Mouse (Mus musculus) cerebellum, adult 2 months (tissue): Measurements from ENCODE around the gene Ubd. TPM values are rescaled to one million over a fixed set of nuclear protein-coding genes. Genes with fewer than 3 reads are reported as not detected.
"Not testable (repeated sequence)": the region's sequence is repeated elsewhere in the genome, so short reads cannot be mapped to it uniquely, and the experiment has no call there.

Experiments used
- DNase-seq, 2 experiments: peaks; one replicate each; pipeline ENCODE4 v3.0.0; 2021
- H3K27ac ChIP-seq: fragments of 200-500 bp; 2 replicates; pipeline ENCODE4 v1.5.1; 2012; ENCODE audit warnings: low read length, control low read depth, inconsistent platforms; ENCODE audit not compliant: insufficient read depth
- H3K27me3 ChIP-seq: fragments of 200-500 bp; 2 replicates; pipeline ENCODE4 v1.6.1; 2012; ENCODE audit warnings: inconsistent platforms, mild to moderate bottlenecking, low read length, moderate library complexity; ENCODE audit not compliant: control insufficient read depth, insufficient read depth
- H3K4me1 ChIP-seq: fragments of 200-500 bp; 2 replicates; pipeline ENCODE4 v1.6.1; 2011; ENCODE audit warnings: low read length; ENCODE audit not compliant: control insufficient read depth, insufficient read depth
- H3K4me3 ChIP-seq: fragments of 200-500 bp; replicated peaks from 2 replicates; pipeline ENCODE3; 2011; ENCODE audit warnings: mild to moderate bottlenecking, low read depth, low read length, control low read depth; ENCODE audit not compliant: insufficient read depth
- CTCF ChIP-seq: fragments of 200-500 bp; IDR thresholded peaks from 2 replicates; pipeline ENCODE4 v1.5.1; 2011; ENCODE audit warnings: low read depth, mild to moderate bottlenecking, control low read depth, low read length, moderate library complexity, borderline replicate concordance; ENCODE audit not compliant: insufficient read depth
- POLR2A ChIP-seq: fragments of 200-500 bp; IDR thresholded peaks from 2 replicates; pipeline ENCODE4 v1.6.1; 2011; ENCODE audit warnings: low read length, control low read depth, borderline replicate concordance; ENCODE audit not compliant: insufficient read depth
- WGBS: fragments of 180-500 bp; shearing (Covaris S2); methylation state at CpG from one replicate; pipeline ENCODE4 v1.1.7; 2018; 5-methylcytosine and 5-hydroxymethylcytosine counted together
- polyA plus RNA-seq: library from polyadenylated mRNA; depleted of rRNA; stranded (reverse); fragments of >200 nt; gene quantifications from 2 replicates; pipeline ENCODE4 v1.2.3, GENCODE M21; 2012; rRNA removed

The Ubd gene
- polyA plus RNA-seq, 1 experiment, result not detected

DNA sequence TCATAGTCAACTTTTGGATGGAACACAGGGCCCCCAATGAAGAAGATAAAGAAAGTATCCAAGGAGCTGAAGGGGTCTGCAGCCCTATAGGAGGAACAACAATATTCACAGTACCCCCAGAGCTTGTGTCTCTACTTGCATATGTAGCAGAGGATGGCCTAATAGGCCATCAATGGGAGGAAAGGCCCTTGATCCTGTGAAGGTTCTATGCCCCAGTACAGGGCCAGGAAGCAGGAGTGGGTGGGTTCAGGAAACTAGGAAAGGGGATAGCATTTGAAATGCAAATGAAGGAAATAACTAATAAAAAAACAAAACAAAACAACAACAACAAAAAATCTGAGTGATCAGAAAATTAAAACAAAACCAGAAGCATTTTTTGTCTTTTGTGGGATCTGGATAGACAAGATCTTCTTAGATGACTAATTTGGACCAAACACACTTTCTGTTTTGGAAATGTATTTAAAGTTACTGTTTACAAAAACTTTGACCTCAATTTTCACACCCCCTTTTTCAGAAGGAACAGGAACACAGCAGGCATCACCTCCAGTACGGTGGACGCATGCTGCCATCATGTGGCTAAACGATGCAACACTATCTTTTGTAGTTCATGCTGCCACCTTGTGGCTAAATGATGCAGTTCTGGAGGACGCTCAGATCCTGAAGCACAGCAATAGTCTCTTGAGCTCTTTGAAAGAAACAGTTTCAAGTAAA, 9.7 kb downstream of the Ubd start:
- TF ChIP-seq CTCF (peak; percentile 100), POLR2A (no peak)
- Histone ChIP-seq H3K27ac (no peak overlapping the region), H3K4me3 (no peak overlapping the region), H3K27me3 (no peaks in the 10 kb centered on the region), H3K4me1 (no peaks in the 10 kb centered on the region)
- peak; percentile 65 to 76 for DNase-seq
- 0% methylated on average over 4 of the region's 4 CpGs for WGBS

DNA sequence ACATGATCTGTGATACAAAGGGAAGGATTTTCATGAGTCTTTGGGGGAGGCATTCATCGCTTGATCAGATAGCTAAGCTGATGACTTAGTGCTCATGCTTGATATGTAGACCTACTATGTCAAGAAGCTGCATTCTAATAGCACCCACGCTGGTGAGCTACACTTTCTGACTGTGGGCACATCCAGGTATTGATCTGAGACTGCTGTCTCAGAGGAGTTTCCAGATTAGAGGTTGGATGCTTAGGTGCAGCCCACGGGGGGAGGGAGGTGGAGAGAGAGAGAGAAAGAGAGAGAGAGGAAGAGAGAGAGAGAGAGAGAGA, 10.2 kb downstream of the Ubd start:
- no peaks in the 10 kb centered on the region for H3K4me1 ChIP-seq

DNA sequence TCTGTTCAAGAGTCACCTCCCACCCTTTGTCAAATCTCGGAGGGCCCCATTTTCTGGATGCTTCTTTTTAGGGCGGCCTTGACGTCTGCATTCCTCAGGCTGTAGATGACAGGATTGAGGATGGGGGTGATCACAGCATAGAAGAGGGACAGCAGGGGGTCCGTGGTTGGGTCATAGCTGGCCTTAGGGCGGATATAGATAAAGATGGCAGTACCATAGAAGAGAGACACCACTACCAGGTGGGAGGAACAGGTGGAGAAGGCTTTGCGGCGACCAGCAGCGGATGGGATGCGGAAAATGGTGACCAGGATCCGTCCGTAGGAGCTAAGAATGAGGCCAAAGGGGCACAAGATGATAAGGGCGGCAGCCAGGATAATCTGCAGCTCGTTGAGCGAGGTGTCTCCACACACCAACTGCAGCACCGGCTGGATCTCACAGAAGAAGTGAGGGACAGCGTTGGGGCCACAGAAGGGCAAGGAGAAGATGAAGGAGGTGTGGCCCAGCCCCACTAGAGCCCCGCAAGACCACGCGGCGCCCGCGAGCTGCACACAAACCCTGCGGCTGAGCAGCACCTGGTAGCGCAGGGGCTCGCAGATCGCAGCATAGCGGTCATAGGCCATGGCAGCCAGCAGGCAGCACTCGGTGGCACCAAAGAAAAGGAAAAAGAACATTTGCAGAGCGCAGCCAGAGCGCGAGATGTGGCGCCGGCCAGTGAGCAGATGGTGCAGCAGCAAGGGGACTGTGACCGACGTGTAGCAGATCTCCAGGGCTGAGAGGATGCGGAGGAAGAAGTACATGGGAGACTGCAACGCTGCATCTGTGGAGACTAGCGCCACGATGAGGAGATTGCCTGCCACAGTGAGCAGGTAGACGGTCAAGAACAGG, 17.4 kb downstream of the Ubd start:
- WGBS, result 16% methylated on average over 40 of the region's 40 CpGs
- no peak overlapping the region for H3K27ac ChIP-seq
- DNase-seq, result peak; percentile 11 to 28
- H3K4me1 ChIP-seq, result 0 out of 2 replicates have a peak, but pooled peaks cover 3% of the 10 kb centered on the region
- no peak overlapping the region for H3K4me3 ChIP-seq
- TF ChIP-seq POLR2A, result no peak
- no peak for TF ChIP-seq CTCF
- no peaks in the 10 kb centered on the region for H3K27me3 ChIP-seq

More for the DNA sequence above, 10.2 kb downstream of the Ubd start:
- no peaks in the 10 kb centered on the region for H3K27me3 ChIP-seq
- H3K27ac ChIP-seq, result no peak overlapping the region
- 24% methylated on average over 3 of the region's 3 CpGs for WGBS
- H3K4me3 ChIP-seq, result no peak overlapping the region
- no peak for TF ChIP-seq POLR2A
- no peak for TF ChIP-seq CTCF
- DNase-seq, result no peak

DNA sequence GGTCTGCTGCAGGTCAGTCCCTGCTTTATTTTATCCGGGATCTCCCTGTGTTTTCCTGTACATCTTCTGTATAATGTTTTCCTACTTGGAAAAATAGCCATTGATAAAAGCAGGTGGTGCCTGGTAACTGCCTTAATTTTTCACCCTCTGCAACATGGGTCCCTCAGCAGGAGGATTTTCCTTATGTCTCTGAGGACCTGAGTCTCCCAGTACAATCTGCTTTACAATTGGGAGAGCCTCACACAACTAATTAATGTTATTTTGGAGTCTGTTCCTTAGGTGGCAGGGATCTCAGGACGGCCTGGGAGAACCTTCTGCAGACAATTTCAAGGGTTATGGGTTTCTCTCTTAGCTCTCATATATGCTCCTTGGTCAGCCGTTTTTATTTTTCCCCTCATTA, 19.3 kb downstream of the Ubd start, which contains the start of gene Olfr95:
Olfr95 (minus strand) TSS at position 101 of the 400 bp plus-strand sequence.
- DNase-seq, result no peak
- Histone ChIP-seq H3K4me3 (no peak within 1 kb of the TSS), H3K27me3 (no peaks in the 10 kb centered on the region), H3K4me1 (0 out of 2 replicates have a peak, but pooled peaks cover 3% of the 10 kb centered on the region), H3K27ac (no peak within 1 kb of the TSS)
- WGBS, result 77% methylated on average over 3 of the region's 3 CpGs
- TF ChIP-seq POLR2A, result no peak
- no peak for TF ChIP-seq CTCF

DNA sequence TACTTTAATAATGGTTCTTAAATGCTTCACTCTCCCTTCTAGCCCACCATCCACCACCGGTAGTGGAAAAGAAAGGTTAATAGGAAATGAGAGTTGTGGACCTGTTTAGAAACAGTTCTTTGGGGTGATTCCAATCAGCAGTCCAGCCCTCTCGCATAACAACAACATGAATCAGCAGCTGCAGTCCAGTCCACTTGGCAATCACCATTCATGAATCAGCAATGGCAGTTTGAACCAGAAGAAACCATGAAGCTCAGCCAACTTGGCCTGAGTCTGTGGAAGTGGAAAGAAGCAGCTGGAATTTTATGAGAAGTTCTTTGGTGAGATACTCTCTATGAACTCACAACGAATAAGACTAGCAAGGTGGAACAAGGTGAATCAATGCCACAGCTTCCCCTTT, 24.8 kb downstream of the Ubd start:
- Histone ChIP-seq H3K27me3 (no peaks in the 10 kb centered on the region), H3K27ac (no peak overlapping the region), H3K4me3 (no peak overlapping the region), H3K4me1 (no peaks in the 10 kb centered on the region)
- DNase-seq, result no peak
- TF ChIP-seq CTCF (no peak), POLR2A (no peak)
- 61% methylated on average over 3 of the region's 3 CpGs for WGBS

DNA sequence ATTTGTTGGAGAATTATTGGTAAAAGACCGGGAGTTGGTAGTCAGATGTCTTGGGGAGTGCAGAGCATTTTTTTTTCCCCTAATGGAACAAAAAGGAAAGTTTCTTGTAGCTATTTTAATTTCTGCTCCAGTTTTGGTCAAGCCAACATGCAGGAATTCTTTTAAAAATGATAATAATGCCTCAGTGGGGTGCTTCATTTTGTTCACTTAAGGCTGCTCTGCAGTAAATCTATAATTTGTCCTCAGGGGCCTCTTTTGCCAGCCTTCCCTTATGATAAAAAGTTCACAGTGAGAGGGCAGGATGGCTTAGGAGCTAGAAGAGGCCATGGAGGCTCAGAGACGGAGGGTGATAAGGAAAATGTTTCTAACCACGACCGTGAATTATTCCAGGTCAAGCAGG, 26.2 kb downstream of the Ubd start, which contains the start of gene Olfr96:
Olfr96 (plus strand) TSS at position 301 of the 400 bp plus-strand sequence.
- H3K4me3 ChIP-seq, result no peak within 1 kb of the TSS
- DNase-seq, result no peak
- WGBS, result 51% methylated on average over 4 of the region's 4 CpGs
- H3K4me1 ChIP-seq, result no peaks in the 10 kb centered on the region
- TF ChIP-seq CTCF, result no peak
- no peak for TF ChIP-seq POLR2A
- H3K27ac ChIP-seq, result no peak within 1 kb of the TSS
- H3K27me3 ChIP-seq, result no peaks in the 10 kb centered on the region

DNA sequence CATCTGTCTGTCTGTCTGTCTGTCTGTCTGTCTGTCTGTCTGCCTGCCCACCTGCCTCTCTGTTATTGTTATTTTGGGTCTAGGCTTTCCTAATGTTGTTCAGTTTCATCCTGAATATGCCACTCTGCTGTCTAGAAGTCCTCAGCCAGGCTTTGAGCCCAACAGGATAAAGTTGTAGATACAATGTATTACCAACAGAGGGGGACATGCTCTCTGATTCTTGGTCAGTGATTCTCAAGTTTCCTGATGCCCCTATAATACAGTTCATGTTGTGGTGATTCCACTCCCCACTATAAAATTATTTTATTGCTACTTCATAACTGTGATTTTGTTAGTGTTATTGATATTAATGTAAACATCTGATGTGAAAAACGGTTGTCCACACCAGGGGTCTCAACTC, 28.2 kb downstream of the Ubd start:
- H3K27ac ChIP-seq, result no peak overlapping the region
- no peak for DNase-seq
- no peaks in the 10 kb centered on the region for H3K27me3 ChIP-seq
- 31% methylated on average over 1 of the region's 1 CpGs for whole genome bisulfite sequencing
- TF ChIP-seq POLR2A (no peak), CTCF (no peak)
- H3K4me1 ChIP-seq, result no peaks in the 10 kb centered on the region
- no peak overlapping the region for H3K4me3 ChIP-seq

DNA sequence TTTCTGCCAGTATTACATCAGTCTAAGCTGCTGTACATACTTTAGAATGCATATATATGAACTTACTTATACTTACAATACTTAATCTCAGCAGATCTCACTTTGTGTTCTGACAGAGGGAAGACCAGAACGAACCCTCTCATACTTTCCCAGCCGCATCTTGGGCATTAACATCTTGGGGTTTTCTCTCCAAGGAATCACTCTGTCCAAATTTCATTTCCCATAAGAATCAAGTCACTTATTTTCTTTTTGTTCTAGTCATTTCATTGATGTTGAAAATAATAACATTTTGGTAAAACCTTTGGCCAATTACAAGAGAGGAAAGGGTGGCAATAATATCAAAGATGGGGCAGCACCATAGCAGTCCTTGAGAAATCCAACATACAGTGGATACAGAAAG, 43.5 kb downstream of the Ubd start, which contains the start of gene Olfr97:
Olfr97 (minus strand) TSS at position 101 of the 400 bp plus-strand sequence.
- not testable (repeated sequence) for H3K4me3 ChIP-seq, DNase-seq, H3K27me3 ChIP-seq, H3K27ac ChIP-seq, H3K4me1 ChIP-seq
- 86% methylated on average over 2 of the region's 2 CpGs for WGBS

DNA sequence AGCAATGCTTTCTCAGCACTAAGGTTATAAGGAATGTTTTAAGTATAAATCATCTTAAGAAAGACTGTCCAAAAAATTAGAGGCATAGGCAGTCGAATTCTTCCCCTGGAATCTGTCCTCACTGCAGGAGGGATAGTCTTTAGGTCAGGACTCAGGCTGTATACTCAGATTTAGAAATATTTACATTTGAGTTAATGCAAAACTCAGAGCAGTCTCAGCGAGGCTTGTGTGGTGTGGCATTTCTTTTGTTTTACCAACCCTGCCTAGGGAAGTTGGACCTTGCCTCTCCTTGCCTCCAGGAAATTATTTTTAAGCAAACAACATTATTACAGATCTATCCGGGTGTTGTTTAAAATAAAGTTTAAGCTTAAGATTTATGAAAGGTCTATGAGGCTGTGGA, 48.5 kb downstream of the Ubd start:
- H3K27ac ChIP-seq, result no peak overlapping the region
- WGBS, result 56% methylated on average over 3 of the region's 3 CpGs

More for the DNA sequence above, 48.5 kb downstream of the Ubd start:
- no peaks in the 10 kb centered on the region for H3K4me1 ChIP-seq
- no peak for TF ChIP-seq POLR2A
- TF ChIP-seq CTCF, result no peak
- no peak for DNase-seq
- no peaks in the 10 kb centered on the region for H3K27me3 ChIP-seq
- H3K4me3 ChIP-seq, result no peak overlapping the region

Other genes starting within 250 kb of the Ubd start
- gene Ppp1r11, start 242.2 kb upstream of the Ubd start, polyA plus RNA-seq, result 196 and 206 TPM in 2 replicates
- gene Znrd1, start 235.3 kb upstream of the Ubd start, polyA plus RNA-seq, result 37.5 and 40.6 TPM in 2 replicates
- gene Znrd1as, start 235.3 kb upstream of the Ubd start, polyA plus RNA-seq, result 6.7 and 7.8 TPM in 2 replicates
- 0.29 TPM in 1 of 2 replicates, not detected in the other for gene 2410137M14Rik, start 212.7 kb upstream of the Ubd start, polyA plus RNA-seq
- gene H2-M5, start 204.4 kb upstream of the Ubd start, polyA plus RNA-seq, result 0.55 and 0.77 TPM in 2 replicates
- gene Zfp57, start 192.7 kb upstream of the Ubd start, polyA plus RNA-seq, result 10.3 and 12.0 TPM in 2 replicates
- 145 and 178 TPM in 2 replicates for gene Mog, start 170.5 kb upstream of the Ubd start, polyA plus RNA-seq
- gene Gabbr1, start 147.9 kb upstream of the Ubd start, polyA plus RNA-seq, result 403 and 405 TPM in 2 replicates
- not detected in 2 replicates for gene Olfr90, start 105.4 kb upstream of the Ubd start, polyA plus RNA-seq
- gene Olfr91, start 95.6 kb upstream of the Ubd start, polyA plus RNA-seq, result not detected in 2 replicates
- not detected in 2 replicates for gene Olfr92, start 73.8 kb upstream of the Ubd start, polyA plus RNA-seq
- gene Olfr93, start 32.4 kb upstream of the Ubd start, polyA plus RNA-seq, result not detected in 2 replicates
- gene Olfr94, start 7.1 kb downstream of the Ubd start, polyA plus RNA-seq, result not detected in 2 replicates
- gene Olfr95, start 19.2 kb downstream of the Ubd start, polyA plus RNA-seq, result 0.03 TPM in 1 of 2 replicates, not detected in the other
- gene Olfr96, start 26.3 kb downstream of the Ubd start, polyA plus RNA-seq, result not detected in 2 replicates
- not detected in 2 replicates for gene Olfr97, start 43.4 kb downstream of the Ubd start, polyA plus RNA-seq
- gene Olfr98, start 69.9 kb downstream of the Ubd start, polyA plus RNA-seq, result not detected in 2 replicates
- 2.9 and 3.0 TPM in 2 replicates for gene H2-M3, start 76.3 kb downstream of the Ubd start, polyA plus RNA-seq
- gene Olfr99, start 89.6 kb downstream of the Ubd start, polyA plus RNA-seq, result not detected in 2 replicates
- not detected in 2 replicates for gene Olfr101, start 110.4 kb downstream of the Ubd start, polyA plus RNA-seq
- not detected in 2 replicates for gene Olfr102, start 123.2 kb downstream of the Ubd start, polyA plus RNA-seq
- not detected in 2 replicates for gene Olfr103, start 145.8 kb downstream of the Ubd start, polyA plus RNA-seq
- gene Olfr104-ps, start 165.7 kb downstream of the Ubd start, polyA plus RNA-seq, result not detected in 2 replicates
- not detected in 2 replicates for gene Olfr105-ps, start 185.1 kb downstream of the Ubd start, polyA plus RNA-seq
- not detected in 2 replicates for gene Olfr106-ps, start 196.5 kb downstream of the Ubd start, polyA plus RNA-seq
- gene Olfr107, start 205.3 kb downstream of the Ubd start, polyA plus RNA-seq, result not detected in 2 replicates